Mouse (Mus musculus) liver, postnatal 0 days (tissue): Measurements from ENCODE around the gene Stk38. TPM values are rescaled to one million over a fixed set of nuclear protein-coding genes. Genes with fewer than 3 reads are reported as not detected.
A peak's percentile ranks its signal among the peaks of the same experiment; 100 is the strongest.

ENCODE experiments used
- ATAC-seq: fragments of 200-750 bp; cut with Nextera tagmentation; 2 replicates; pipeline ENCODE4 v1.8.0; 2017; ENCODE audit warnings: mild to moderate bottlenecking, moderate library complexity
- DNase-seq: peaks from one replicate; pipeline ENCODE4 v3.0.0-alpha.2; 2016
- H3K27ac ChIP-seq: fragments of 300-500 bp; sonication (generic); 2 replicates; pipeline ENCODE4 v1.5.1; 2014; ENCODE audit warnings: antibody characterized with exemption, moderate library complexity, mild to moderate bottlenecking, low read depth
- H3K27me3 ChIP-seq: fragments of 300-500 bp; sonication (generic); 2 replicates; pipeline ENCODE4 v1.6.1; 2014; ENCODE audit warnings: low read length, control low read depth, mixed read lengths; ENCODE audit not compliant: insufficient read depth
- H3K36me3 ChIP-seq: fragments of 300-500 bp; sonication (generic); replicated peaks from 2 replicates; pipeline ENCODE4 v1.6.1; 2014; ENCODE audit warnings: mild to moderate bottlenecking, control low read depth, low read length, moderate library complexity, mixed read lengths; ENCODE audit not compliant: insufficient read depth
- H3K4me1 ChIP-seq: fragments of 300-500 bp; sonication (generic); 2 replicates; pipeline ENCODE4 v1.6.1; 2014; ENCODE audit warnings: antibody characterized with exemption, mild to moderate bottlenecking, control low read depth; ENCODE audit not compliant: insufficient read depth
- H3K4me2 ChIP-seq: fragments of 300-500 bp; sonication (generic); 2 replicates; pipeline ENCODE4 v1.6.1; 2014; ENCODE audit warnings: low read depth, mild to moderate bottlenecking, low read length, moderate library complexity, mixed read lengths
- H3K4me3 ChIP-seq: fragments of 300-500 bp; sonication (generic); 2 replicates; pipeline ENCODE4 v1.5.1; 2014; ENCODE audit warnings: low read depth, low read length
- H3K9ac ChIP-seq: fragments of 300-500 bp; sonication (generic); replicated peaks from 2 replicates; pipeline ENCODE4 v1.6.1; 2014; ENCODE audit warnings: mild to moderate bottlenecking, moderate library complexity
- H3K9me3 ChIP-seq: fragments of 300-500 bp; sonication (generic); 2 replicates; pipeline ENCODE4 v1.6.1; 2016; ENCODE audit warnings: mild to moderate bottlenecking, control low read depth, low read length, mixed read lengths
- CTCF ChIP-seq: sonication (generic); IDR thresholded peaks from 2 replicates; pipeline ENCODE4 v1.5.1; 2016; ENCODE audit warnings: antibody characterized with exemption, low read depth
- EP300 ChIP-seq: IDR thresholded peaks from 2 replicates; pipeline ENCODE4 v1.6.1; 2016; ENCODE audit warnings: antibody characterized with exemption, low read depth, mild to moderate bottlenecking
- WGBS: fragments of 180-500 bp; shearing (Covaris S2); extraction: QIAGEN DNeasy Blood & Tissue Kit; methylation state at CpG from one replicate; pipeline ENCODE4 v1.1.7; 2014; ENCODE audit not compliant: insufficient replicate concordance; 5-methylcytosine and 5-hydroxymethylcytosine counted together
- polyA plus RNA-seq: library from polyadenylated mRNA; unstranded; fragments of >200 nt; fragmentation: Nextera tagmentation; extraction: Ambion mirVana; gene quantifications from 2 replicates; pipeline ENCODE4 v1.2.1, GENCODE M21; 2015

The Stk38 gene
- polyA plus RNA-seq, 1 experiment from 2014 or later: 34.5 TPM

DNA sequence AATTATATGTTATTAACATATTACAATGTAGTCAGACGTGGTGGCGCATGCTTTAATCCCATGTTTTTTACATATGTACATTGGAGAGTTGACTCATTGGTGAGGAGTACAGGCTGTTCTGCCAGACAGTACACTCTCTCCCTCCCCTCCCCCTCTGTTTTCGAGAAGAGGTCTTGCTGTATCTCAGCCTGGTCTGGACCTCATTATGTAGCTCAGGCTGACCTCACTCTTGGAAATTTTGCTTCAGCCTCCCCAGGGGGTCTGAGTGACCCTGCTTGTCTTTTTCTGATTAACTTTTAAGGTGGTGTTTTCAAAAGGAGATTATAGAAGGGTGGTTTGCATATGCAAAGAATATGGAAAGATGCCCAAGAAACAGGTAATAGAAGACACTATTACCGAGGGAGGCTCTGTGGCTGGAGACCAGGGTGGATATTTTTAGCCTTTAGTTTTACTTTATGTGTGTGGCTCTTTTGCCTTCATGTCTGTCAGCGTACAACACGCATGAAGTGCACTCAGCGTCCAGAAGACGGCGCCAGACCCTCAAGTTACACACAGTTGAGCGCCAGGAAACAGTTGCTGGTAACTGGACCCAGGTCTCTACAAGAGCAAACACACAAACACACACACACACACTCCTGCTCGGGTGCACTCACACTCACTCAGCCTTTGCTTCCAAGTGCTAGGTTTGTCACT lies 10.6 kb upstream of the Stk38 start:
- ATAC-seq: peak; percentile 60

DNA sequence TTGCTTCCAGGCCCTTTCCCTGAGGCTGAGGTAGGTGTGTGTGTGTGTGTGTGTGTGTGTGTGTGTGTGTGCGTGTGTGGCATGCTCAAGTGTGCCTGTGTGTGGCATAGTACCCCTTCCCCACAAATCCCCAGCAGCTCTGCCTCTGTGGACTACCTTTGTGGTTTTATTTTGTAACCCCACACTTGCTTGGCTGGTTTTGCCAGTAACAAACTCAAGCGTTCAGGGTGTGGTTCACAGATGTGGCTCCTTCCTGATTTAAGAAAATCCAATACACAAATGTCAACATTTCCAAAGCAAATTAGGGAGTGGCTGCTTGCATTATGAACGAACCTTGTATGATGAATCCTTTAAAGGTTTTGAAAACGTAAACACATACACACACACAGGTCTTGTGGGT lies 8.9 kb upstream of the Stk38 start:
- WGBS: 69% methylated on average over 4 of the region's 4 CpGs
- no peak for DNase-seq
- Histone ChIP-seq H3K27ac (no peak overlapping the region), H3K4me3 (no peak overlapping the region), H3K36me3 (no peaks in the 10 kb centered on the region), H3K27me3 (no peaks in the 10 kb centered on the region), H3K9ac (no peak overlapping the region), H3K4me1 (0 out of 2 replicates have a peak, but pooled peaks cover 4% of the 10 kb centered on the region), H3K9me3 (no peaks in the 10 kb centered on the region), H3K4me2 (no peak overlapping the region)
- TF ChIP-seq CTCF (no peak), EP300 (no peak)
- ATAC-seq: no peak

More for the DNA sequence above, 10.6 kb upstream of the Stk38 start:
- no peaks in the 10 kb centered on the region for H3K9me3 ChIP-seq
- DNase-seq: peak; percentile 60
- WGBS: 61% methylated on average over 11 of the region's 11 CpGs
- no peak overlapping the region for H3K9ac ChIP-seq
- H3K36me3 ChIP-seq: no peaks in the 10 kb centered on the region
- no peak overlapping the region for H3K27ac ChIP-seq
- no peak overlapping the region for H3K4me3 ChIP-seq
- TF ChIP-seq EP300: no peak
- TF ChIP-seq CTCF: peak; percentile 72
- H3K27me3 ChIP-seq: no peaks in the 10 kb centered on the region
- no peak overlapping the region for H3K4me2 ChIP-seq
- peaks cover 6% of the 10 kb centered on the region; the same call in 1 of the 2 replicates for H3K4me1 ChIP-seq

DNA sequence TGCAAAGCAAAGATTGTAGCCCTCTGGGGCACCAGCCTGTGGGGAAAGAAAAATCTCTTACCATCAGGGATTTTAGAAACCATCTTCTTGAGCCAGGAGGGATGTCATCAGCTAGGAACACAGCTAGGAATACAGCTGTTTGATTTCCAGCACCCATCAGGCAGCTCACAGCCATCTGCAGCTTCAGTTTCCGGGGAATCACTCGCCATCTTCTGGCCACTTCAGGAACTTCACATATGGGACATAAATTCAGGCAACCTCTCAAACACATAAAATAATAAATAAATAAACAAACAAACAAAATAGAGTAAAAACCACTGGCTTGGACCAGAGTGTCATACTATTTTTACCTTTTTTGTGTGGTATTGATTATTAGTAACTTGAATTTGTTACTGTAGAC lies 7.8 kb upstream of the Stk38 start:
- no peaks in the 10 kb centered on the region for H3K27me3 ChIP-seq
- DNase-seq (peak; percentile 68), ATAC-seq (no peak)
- 17% methylated on average over 2 of the region's 2 CpGs for WGBS
- TF ChIP-seq CTCF (peak; percentile 75), EP300 (no peak)
- no peaks in the 10 kb centered on the region for H3K9me3 ChIP-seq
- no peaks in the 10 kb centered on the region for H3K36me3 ChIP-seq
- H3K9ac ChIP-seq: no peak overlapping the region
- no peak overlapping the region for H3K4me2 ChIP-seq
- H3K4me3 ChIP-seq: no peak overlapping the region
- H3K4me1 ChIP-seq: 0 out of 2 replicates have a peak, but pooled peaks cover 4% of the 10 kb centered on the region
- H3K27ac ChIP-seq: no peak overlapping the region

DNA sequence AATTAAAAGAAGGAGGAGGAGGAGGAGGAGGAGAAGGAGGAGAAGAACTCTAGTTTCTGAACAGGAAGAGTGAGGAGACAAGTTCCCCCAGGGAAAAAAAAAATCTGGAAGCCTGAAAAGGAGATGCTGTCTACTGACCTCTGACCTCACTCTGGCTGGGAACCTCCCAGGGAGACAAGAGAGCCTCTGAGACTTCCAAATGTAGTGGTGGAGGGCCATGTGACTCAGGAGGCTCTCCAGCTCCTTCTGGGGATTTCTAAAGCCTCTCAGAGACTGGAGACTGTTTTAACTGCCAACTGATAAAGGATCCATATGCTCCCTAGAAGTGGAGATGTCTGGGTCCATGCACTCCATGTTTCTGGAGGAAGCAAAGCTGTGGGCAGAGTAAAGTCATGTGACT lies 6.4 kb upstream of the Stk38 start:
- Histone ChIP-seq H3K9ac (no peak overlapping the region), H3K9me3 (no peaks in the 10 kb centered on the region), H3K4me2 (no peak overlapping the region), H3K27ac (no peak overlapping the region), H3K36me3 (no peaks in the 10 kb centered on the region), H3K4me1 (0 out of 2 replicates have a peak, but pooled peaks cover 4% of the 10 kb centered on the region), H3K4me3 (no peak overlapping the region), H3K27me3 (no peaks in the 10 kb centered on the region)
- ATAC-seq (no peak), DNase-seq (no peak)
- TF ChIP-seq EP300: no peak
- no peak for TF ChIP-seq CTCF

DNA sequence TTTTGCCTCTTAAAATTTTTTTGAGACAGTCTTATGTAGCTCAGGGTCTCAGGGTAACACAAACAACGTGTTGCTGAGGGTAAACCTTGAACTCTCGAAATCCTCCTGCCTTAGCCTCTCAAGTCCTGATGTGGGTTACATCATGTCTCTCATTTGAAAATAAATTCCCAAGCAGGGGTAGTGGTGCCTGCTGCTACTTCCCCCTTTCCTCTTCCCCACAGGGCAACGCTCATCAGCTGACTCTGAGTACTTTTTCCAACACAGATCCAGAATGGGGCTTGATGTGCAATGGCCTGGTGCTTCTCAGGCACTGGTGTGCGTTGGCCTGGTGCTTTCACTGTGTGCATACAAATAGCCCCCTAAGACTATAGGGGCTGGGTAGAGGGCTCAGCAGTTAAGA lies 1.4 kb upstream of the Stk38 start:
- H3K9ac ChIP-seq: no peak overlapping the region
- H3K36me3 ChIP-seq: no peaks in the 10 kb centered on the region
- ATAC-seq (no peak), DNase-seq (no peak)
- H3K4me1 ChIP-seq: peaks cover 30% of the 10 kb centered on the region
- 52% methylated on average over 4 of the region's 4 CpGs for WGBS
- no peak overlapping the region for H3K4me3 ChIP-seq
- no peaks in the 10 kb centered on the region for H3K27me3 ChIP-seq
- H3K27ac ChIP-seq: peak overlapping the region; percentile 35; the same call in 1 of the 2 replicates
- H3K4me2 ChIP-seq: no peak overlapping the region
- TF ChIP-seq CTCF (no peak), EP300 (no peak)
- no peaks in the 10 kb centered on the region for H3K9me3 ChIP-seq

DNA sequence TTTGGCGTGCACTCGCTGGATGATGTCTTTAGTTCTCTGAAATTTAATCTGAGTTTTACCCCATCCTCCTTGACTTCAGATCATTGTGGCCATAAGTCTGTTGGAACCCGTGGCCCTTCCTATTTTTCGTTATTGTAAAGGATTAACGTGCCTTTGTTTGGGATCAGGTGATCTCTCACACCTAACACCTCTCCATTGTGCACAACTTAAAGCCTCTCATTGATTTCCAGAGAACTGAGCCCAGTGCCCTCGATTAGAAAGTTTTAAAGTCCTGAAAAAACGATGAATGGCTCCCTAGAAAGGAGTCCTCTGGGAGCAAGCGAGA lies 493 bp upstream of the Stk38 start:
- TF ChIP-seq CTCF (no peak), EP300 (no peak)
- peak overlapping the region; percentile 87 for H3K9ac ChIP-seq
- H3K4me2 ChIP-seq: peak overlapping the region; percentile 98
- H3K4me1 ChIP-seq: peaks cover 35% of the 10 kb centered on the region
- DNase-seq (no peak), ATAC-seq (no peak)
- H3K36me3 ChIP-seq: no peaks in the 10 kb centered on the region
- WGBS: 20% methylated on average over 8 of the region's 8 CpGs
- H3K27me3 ChIP-seq: no peaks in the 10 kb centered on the region
- peak overlapping the region; percentile 99 for H3K4me3 ChIP-seq
- peak overlapping the region; percentile 91 for H3K27ac ChIP-seq
- H3K9me3 ChIP-seq: no peaks in the 10 kb centered on the region

DNA sequence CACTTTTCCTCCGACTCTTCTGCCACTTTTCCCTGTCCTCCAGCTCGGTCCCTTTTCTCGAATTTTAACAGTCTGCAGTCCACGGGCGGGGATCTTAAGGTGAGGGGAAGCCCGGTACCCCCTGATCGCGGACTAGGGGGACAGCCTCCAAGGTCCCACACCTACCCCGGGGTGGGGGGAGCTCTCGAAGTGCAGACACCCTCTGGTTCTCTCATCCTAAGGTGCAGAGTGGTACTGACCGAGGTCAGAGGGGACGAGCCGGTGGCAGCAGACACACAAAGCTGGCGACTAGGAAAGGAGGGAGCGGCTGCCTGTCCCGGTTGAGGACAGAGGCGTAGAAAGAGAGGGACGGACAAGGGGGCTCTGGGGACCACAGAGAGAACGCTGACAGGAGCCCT lies 553 bp downstream of the Stk38 start:
- peak; percentile 43 for ATAC-seq
- TF ChIP-seq EP300 (no peak; the same call in 1 of the 2 replicates), CTCF (no peak)

More for the DNA sequence above, 553 bp downstream of the Stk38 start:
- under 1% methylated on average over 19 of the region's 19 CpGs for WGBS
- Histone ChIP-seq H3K9ac (peak overlapping the region; percentile 87), H3K36me3 (no peaks in the 10 kb centered on the region), H3K4me3 (peak overlapping the region; percentile 99), H3K4me1 (peaks cover 35% of the 10 kb centered on the region), H3K27ac (peak overlapping the region; percentile 91), H3K9me3 (no peaks in the 10 kb centered on the region), H3K4me2 (peak overlapping the region; percentile 98), H3K27me3 (no peaks in the 10 kb centered on the region)
- DNase-seq: no peak
